Mouse (Mus musculus) limb, embryonic 14.5 days (tissue): ENCODE measurements around the gene Rslcan18. TPM values are rescaled to one million over a fixed set of nuclear protein-coding genes. Genes with fewer than 3 reads are reported as not detected.
"Not testable (repeated sequence)": the region's sequence is repeated elsewhere in the genome, so short reads cannot be mapped to it uniquely, and the experiment has no call there.

ENCODE experiments used
- ATAC-seq: fragments of 200-750 bp; cut with Nextera tagmentation; 2 replicates; pipeline ENCODE4 v1.8.0; 2017; ENCODE audit warnings: low read depth, moderate number of reproducible peaks, moderate TSS enrichment; ENCODE audit not compliant: low FRiP score
- DNase-seq: peaks from one replicate; pipeline ENCODE4 v3.0.0-alpha.2; 2015; ENCODE audit warnings: low spot score
- H3K27ac ChIP-seq: fragments of 300-500 bp; sonication (generic); replicated peaks from 2 replicates; pipeline ENCODE4 v1.5.1; 2014; ENCODE audit warnings: low read depth, mild to moderate bottlenecking, low read length, moderate library complexity, mixed read lengths
- H3K27me3 ChIP-seq: fragments of 300-500 bp; sonication (generic); 2 replicates; pipeline ENCODE4 v1.6.1; 2014; ENCODE audit warnings: low read length, mixed read lengths; ENCODE audit not compliant: control insufficient read depth, insufficient read depth
- H3K36me3 ChIP-seq: fragments of 300-500 bp; sonication (generic); 2 replicates; pipeline ENCODE4 v1.6.1; 2014; ENCODE audit warnings: mild to moderate bottlenecking, low read length, moderate library complexity, mixed read lengths; ENCODE audit not compliant: control insufficient read depth, insufficient read depth
- H3K4me1 ChIP-seq: fragments of 300-500 bp; sonication (generic); 2 replicates; pipeline ENCODE4 v1.6.1; 2014; ENCODE audit warnings: antibody characterized with exemption, low read length, mixed read lengths; ENCODE audit not compliant: control insufficient read depth, insufficient read depth
- H3K4me2 ChIP-seq: fragments of 300-500 bp; sonication (generic); replicated peaks from 2 replicates; pipeline ENCODE4 v1.6.1; 2014; ENCODE audit warnings: low read depth, mild to moderate bottlenecking, low read length, moderate library complexity; ENCODE audit not compliant: severe bottlenecking
- H3K4me3 ChIP-seq: fragments of 300-500 bp; sonication (generic); replicated peaks from 2 replicates; pipeline ENCODE4 v1.5.1; 2014; ENCODE audit warnings: low read length
- H3K9ac ChIP-seq: fragments of 300-500 bp; sonication (generic); 2 replicates; pipeline ENCODE4 v1.6.1; 2014; ENCODE audit warnings: mild to moderate bottlenecking, low read depth, low read length, moderate library complexity; ENCODE audit not compliant: severe bottlenecking
- H3K9me3 ChIP-seq: fragments of 300-500 bp; sonication (generic); 2 replicates; pipeline ENCODE4 v1.6.1; 2016; ENCODE audit warnings: low read length; ENCODE audit not compliant: control insufficient read depth
- POLR2A ChIP-seq: fragments of 200-500 bp; IDR thresholded peaks from 2 replicates; pipeline ENCODE4 v1.8.0; 2012; ENCODE audit warnings: inconsistent platforms, mild to moderate bottlenecking, moderate library complexity, borderline replicate concordance; ENCODE audit not compliant: insufficient read depth, insufficient read length; ENCODE audit errors: extremely low read depth
- WGBS: fragments of 180-500 bp; shearing (Covaris S2); extraction: QIAGEN DNeasy Blood & Tissue Kit; methylation state at CpG from one replicate; pipeline ENCODE4 v1.1.7; 2014; 5-methylcytosine and 5-hydroxymethylcytosine counted together
- polyA plus RNA-seq, 2 experiments: library from polyadenylated mRNA; depleted of rRNA in 1 of 2; stranded (reverse) in 1 of 2; unstranded in 1 of 2; fragments of >200 nt; fragmentation: Nextera tagmentation in 1 of 2; extraction: Ambion mirVana in 1 of 2; gene quantifications; 2 replicates each; pipeline versions ENCODE4 v1.2.1 to v1.2.3; 2012 to 2014

The Rslcan18 gene
- 0.22 and 0.31 TPM in 2 replicates for polyA plus RNA-seq (2012; rRNA removed)
- 0.08 and 0.39 TPM in 2 replicates for polyA plus RNA-seq (2014; fragmentation: Nextera tagmentation; extraction: Ambion mirVana)

GRCm38 (mm10) chr13:67116163-67116562, at the start of gene Rslcan18:
TSS of gene Rslcan18 (minus strand) at chr13:67116263.
- H3K4me1 ChIP-seq, H3K9ac ChIP-seq, H3K4me2 ChIP-seq, H3K27ac ChIP-seq, H3K9me3 ChIP-seq, H3K27me3 ChIP-seq, H3K36me3 ChIP-seq, DNase-seq, H3K4me3 ChIP-seq, ATAC-seq: not testable (repeated sequence)
- 95% methylated on average over 8 of the region's 8 CpGs for WGBS

- 0 out of 2 replicates have a peak, but pooled peaks cover 2% of the 10 kb centered on the region for H3K4me1 ChIP-seq
- 0 out of 2 replicates have a peak, but pooled peaks have one; percentile 18 for TF ChIP-seq POLR2A
- H3K27ac ChIP-seq = no peak overlapping the region; the same call in 1 of the 2 replicates
- ATAC-seq (peak; percentile 95), DNase-seq (peak; percentile 86)
- peak overlapping the region; percentile 68 for H3K4me3 ChIP-seq
- peak overlapping the region; percentile 84 for H3K9ac ChIP-seq
- H3K9me3 ChIP-seq = no peaks in the 10 kb centered on the region
- WGBS = under 1% methylated on average over 18 of the region's 18 CpGs
- H3K27me3 ChIP-seq = no peaks in the 10 kb centered on the region
- H3K36me3 ChIP-seq = no peaks in the 10 kb centered on the region
- peak overlapping the region; percentile 65 for H3K4me2 ChIP-seq
Observed at GRCm38 (mm10) chr13:67128038-67128721, 12.1 kb upstream of the Rslcan18 start.

DNA sequence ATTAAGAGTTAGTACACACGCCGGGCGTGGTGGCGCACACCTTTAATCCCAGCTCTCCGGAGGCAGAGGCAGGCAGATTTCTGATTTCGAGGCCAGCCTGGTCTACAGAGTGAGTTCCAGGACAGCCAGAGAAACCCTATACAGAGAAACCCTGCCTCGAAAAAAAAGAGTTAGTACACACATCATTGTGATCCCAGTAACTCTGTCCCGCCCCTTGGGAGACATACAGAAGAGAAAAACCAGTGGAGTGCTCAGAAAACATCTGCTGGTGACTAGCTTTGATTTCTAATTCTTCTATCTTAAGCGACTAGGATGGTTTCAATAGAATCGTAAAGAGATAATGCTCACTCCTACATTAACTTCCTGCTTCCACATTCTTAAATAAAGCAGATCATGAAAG, 11.4 kb upstream of the Rslcan18 start:
- not testable (repeated sequence) for ATAC-seq, H3K9ac ChIP-seq, DNase-seq, H3K27me3 ChIP-seq, H3K4me1 ChIP-seq, H3K9me3 ChIP-seq, H3K36me3 ChIP-seq, H3K27ac ChIP-seq, H3K4me3 ChIP-seq
- H3K4me2 ChIP-seq = peak overlapping the region; percentile 65; the same call in 1 of the 2 replicates
- WGBS = 78% methylated on average over 10 of the region's 10 CpGs

DNA sequence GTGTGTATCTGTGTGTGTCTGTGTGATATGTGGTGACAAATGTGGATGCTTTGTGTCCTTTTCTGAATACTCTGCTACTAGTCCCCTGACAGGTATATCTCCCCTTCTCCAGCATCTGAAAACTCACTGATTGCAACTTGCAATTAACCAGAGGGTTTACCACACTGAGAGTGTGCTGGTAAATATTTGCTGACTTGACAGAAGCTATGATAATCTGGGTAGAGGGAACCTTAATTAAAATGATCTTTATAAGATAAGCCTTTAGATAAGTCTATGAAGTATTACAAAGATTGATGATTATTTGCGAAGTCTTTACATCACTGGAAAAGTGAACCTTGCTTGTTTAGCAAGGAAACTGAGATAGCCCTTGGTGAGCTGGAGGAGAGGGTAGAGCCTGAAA, 8.4 kb upstream of the Rslcan18 start:
- Histone ChIP-seq H3K36me3 (no peaks in the 10 kb centered on the region), H3K4me2 (no peak overlapping the region), H3K27ac (no peak overlapping the region), H3K4me1 (0 out of 2 replicates have a peak, but pooled peaks cover 2% of the 10 kb centered on the region), H3K4me3 (no peak overlapping the region), H3K9me3 (no peaks in the 10 kb centered on the region), H3K27me3 (no peaks in the 10 kb centered on the region), H3K9ac (no peak overlapping the region)
- ATAC-seq (no peak), DNase-seq (no peak)
- no peak for TF ChIP-seq POLR2A
- WGBS = 90% methylated on average over 1 of the region's 1 CpGs

- H3K4me1 ChIP-seq, H3K27ac ChIP-seq, DNase-seq, H3K4me3 ChIP-seq, H3K4me2 ChIP-seq, H3K36me3 ChIP-seq, H3K27me3 ChIP-seq, H3K9ac ChIP-seq, H3K9me3 ChIP-seq, ATAC-seq: not testable (repeated sequence)
Observed at GRCm38 (mm10) chr13:67121360-67121759, 5.3 kb upstream of the Rslcan18 start, which contains the start of gene Zfp759. TSS of gene Zfp759 (plus strand) at chr13:67121660.

DNA sequence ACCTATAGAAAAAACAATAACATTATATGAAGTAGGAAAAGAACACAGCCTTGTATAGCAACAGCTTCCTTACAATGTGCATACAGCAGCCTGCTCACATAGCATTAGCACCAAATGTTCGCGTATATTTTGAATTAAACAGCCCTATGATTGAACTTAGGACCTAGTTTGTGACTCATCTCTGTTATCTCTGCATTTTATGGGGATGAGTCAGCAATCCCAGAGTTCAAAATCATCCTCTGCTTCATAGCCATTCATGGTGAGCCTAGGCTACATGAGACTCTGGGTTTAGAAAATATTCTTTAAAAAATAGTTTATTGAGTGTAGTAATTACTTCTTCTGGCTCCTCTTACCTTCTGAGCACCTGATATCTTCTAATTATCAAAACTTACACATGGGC, 2.8 kb downstream of the Rslcan18 start:
- Histone ChIP-seq H3K4me1 (no peaks in the 10 kb centered on the region), H3K27ac (no peak overlapping the region), H3K9ac (no peak overlapping the region), H3K36me3 (no peaks in the 10 kb centered on the region), H3K27me3 (no peaks in the 10 kb centered on the region), H3K9me3 (no peaks in the 10 kb centered on the region), H3K4me3 (no peak overlapping the region), H3K4me2 (no peak overlapping the region)
- DNase-seq (no peak), ATAC-seq (no peak)
- WGBS = 87% methylated on average over 2 of the region's 2 CpGs
- no peak for TF ChIP-seq POLR2A
